Mouse (Mus musculus): ENCODE data around the gene Pik3r5. TPM values are rescaled to one million over a fixed set of nuclear protein-coding genes. Genes with fewer than 3 reads are reported as not detected.
A peak's percentile ranks its signal among the peaks of the same experiment; 100 is the strongest.

Gene Pik3r5
- polyA plus RNA-seq, 1 experiment from 2014 or later, result 0.61 TPM

- Histone ChIP-seq H3K4me2 (replicated peaks) (no peak overlapping the region), H3K27ac (no peak overlapping the region), H3K27me3 (no peaks in the 10 kb centered on the region), H3K4me1 (no peaks in the 10 kb centered on the region), H3K4me3 (no peak overlapping the region), H3K9me3 (no peaks in the 10 kb centered on the region), H3K9ac (no peak overlapping the region), H3K36me3 (no peaks in the 10 kb centered on the region)
- no peak for ATAC-seq (ENCODE audit: low FRiP score, low read depth)
- 67% methylated on average over 6 of the region's 6 CpGs for WGBS
Observed at GRCm38 (mm10) chr11:68497081-68497480, 65.2 kb downstream of the Pik3r5 start.

GRCm38 (mm10) chr11:68498517-68498916, 66.6 kb downstream of the Pik3r5 start:
- Histone ChIP-seq H3K27ac (no peak overlapping the region), H3K4me1 (no peaks in the 10 kb centered on the region), H3K9me3 (no peaks in the 10 kb centered on the region), H3K36me3 (no peaks in the 10 kb centered on the region), H3K9ac (no peak overlapping the region), H3K4me3 (no peak overlapping the region), H3K27me3 (no peaks in the 10 kb centered on the region), H3K4me2 (replicated peaks) (no peak overlapping the region)
- no peak for ATAC-seq (ENCODE audit: low FRiP score, low read depth)
- 84% methylated on average over 11 of the region's 11 CpGs for WGBS

GRCm38 (mm10) chr11:68498999-68499699, 67.2 kb downstream of the Pik3r5 start:
- no peak overlapping the region for H3K27ac ChIP-seq
- no peaks in the 10 kb centered on the region for H3K4me1 ChIP-seq
- no peak overlapping the region for H3K4me2 ChIP-seq (replicated peaks)
- H3K27me3 ChIP-seq, result no peaks in the 10 kb centered on the region
- 61% methylated on average over 8 of the region's 8 CpGs for WGBS
- no peak for ATAC-seq (ENCODE audit: low FRiP score, low read depth)
- H3K36me3 ChIP-seq, result no peaks in the 10 kb centered on the region
- H3K4me3 ChIP-seq, result no peak overlapping the region
- H3K9ac ChIP-seq, result no peak overlapping the region
- no peaks in the 10 kb centered on the region for H3K9me3 ChIP-seq

GRCm38 (mm10) chr11:68500949-68501350, 69.0 kb downstream of the Pik3r5 start:
- H3K27me3 ChIP-seq, result no peaks in the 10 kb centered on the region
- H3K9ac ChIP-seq, result no peak overlapping the region
- ATAC-seq (ENCODE audit: low FRiP score, low read depth), result no peak
- H3K4me3 ChIP-seq, result no peak overlapping the region
- no peaks in the 10 kb centered on the region for H3K36me3 ChIP-seq
- WGBS, result 65% methylated on average over 14 of the region's 14 CpGs
- H3K4me2 ChIP-seq (replicated peaks), result no peak overlapping the region
- H3K9me3 ChIP-seq, result no peaks in the 10 kb centered on the region
- no peaks in the 10 kb centered on the region for H3K4me1 ChIP-seq
- H3K27ac ChIP-seq, result no peak overlapping the region

- Histone ChIP-seq H3K4me3 (no peak overlapping the region), H3K27me3 (no peaks in the 10 kb centered on the region), H3K27ac (no peak overlapping the region), H3K36me3 (no peaks in the 10 kb centered on the region), H3K4me1 (no peaks in the 10 kb centered on the region), H3K4me2 (replicated peaks) (no peak overlapping the region), H3K9me3 (no peaks in the 10 kb centered on the region), H3K9ac (no peak overlapping the region)
- ATAC-seq (ENCODE audit: low FRiP score, low read depth), result no peak
- 71% methylated on average over 2 of the region's 2 CpGs for WGBS
Observed at GRCm38 (mm10) chr11:68502408-68502807, 70.5 kb downstream of the Pik3r5 start.

GRCm38 (mm10) chr11:68502902-68503629, 71.1 kb downstream of the Pik3r5 start, which contains the start of gene Pik3r6:
Gene Pik3r6 (plus strand): TSS chr11:68503019.
- 79% methylated on average over 8 of the region's 8 CpGs for WGBS
- Histone ChIP-seq H3K9ac (no peak within 1 kb of the TSS), H3K9me3 (no peaks in the 10 kb centered on the region), H3K4me2 (replicated peaks) (peak within 1 kb of the TSS; percentile 12; the same call in 1 of the 2 replicates), H3K27me3 (no peaks in the 10 kb centered on the region), H3K4me3 (peak within 1 kb of the TSS; percentile 10; the same call in 1 of the 2 replicates), H3K27ac (no peak within 1 kb of the TSS), H3K4me1 (no peaks in the 10 kb centered on the region), H3K36me3 (no peaks in the 10 kb centered on the region)
- no peak for ATAC-seq (ENCODE audit: low FRiP score, low read depth)

- Histone ChIP-seq H3K27me3 (no peaks in the 10 kb centered on the region), H3K36me3 (no peaks in the 10 kb centered on the region), H3K4me2 (replicated peaks) (no peak overlapping the region), H3K4me1 (no peaks in the 10 kb centered on the region), H3K27ac (no peak overlapping the region), H3K4me3 (no peak overlapping the region), H3K9me3 (no peaks in the 10 kb centered on the region), H3K9ac (no peak overlapping the region)
- ATAC-seq (ENCODE audit: low FRiP score, low read depth), result no peak
- WGBS, result 82% methylated on average over 11 of the region's 11 CpGs
Observed at GRCm38 (mm10) chr11:68504913-68505312, 73.0 kb downstream of the Pik3r5 start.

- H3K9me3 ChIP-seq, result no peaks in the 10 kb centered on the region
- WGBS, result 85% methylated on average over 7 of the region's 7 CpGs
- H3K27ac ChIP-seq, result no peak overlapping the region
Observed at GRCm38 (mm10) chr11:68507246-68507645, 75.3 kb downstream of the Pik3r5 start.

GRCm38 (mm10) chr11:68508619-68509018, 76.7 kb downstream of the Pik3r5 start:
- no peak overlapping the region for H3K9ac ChIP-seq
- ATAC-seq (ENCODE audit: low FRiP score, low read depth), result no peak
- H3K27ac ChIP-seq, result no peak overlapping the region
- H3K4me1 ChIP-seq, result no peaks in the 10 kb centered on the region
- H3K4me3 ChIP-seq, result no peak overlapping the region
- no peaks in the 10 kb centered on the region for H3K9me3 ChIP-seq
- H3K27me3 ChIP-seq, result no peaks in the 10 kb centered on the region
- WGBS, result 59% methylated on average over 5 of the region's 5 CpGs
- no peaks in the 10 kb centered on the region for H3K36me3 ChIP-seq
- no peak overlapping the region for H3K4me2 ChIP-seq (replicated peaks)

More at GRCm38 (mm10) chr11:68507246-68507645, 75.3 kb downstream of the Pik3r5 start:
- Histone ChIP-seq H3K4me2 (replicated peaks) (no peak overlapping the region), H3K27me3 (no peaks in the 10 kb centered on the region), H3K36me3 (no peaks in the 10 kb centered on the region), H3K4me3 (no peak overlapping the region), H3K4me1 (no peaks in the 10 kb centered on the region), H3K9ac (no peak overlapping the region)
- ATAC-seq (ENCODE audit: low FRiP score, low read depth), result no peak

- no peak overlapping the region for H3K4me2 ChIP-seq (replicated peaks)
- 55% methylated on average over 2 of the region's 2 CpGs for WGBS
- no peaks in the 10 kb centered on the region for H3K4me1 ChIP-seq
- H3K27ac ChIP-seq, result no peak overlapping the region
- no peaks in the 10 kb centered on the region for H3K27me3 ChIP-seq
- H3K9me3 ChIP-seq, result no peaks in the 10 kb centered on the region
- H3K9ac ChIP-seq, result no peak overlapping the region
- no peaks in the 10 kb centered on the region for H3K36me3 ChIP-seq
- ATAC-seq (ENCODE audit: low FRiP score, low read depth), result no peak
- no peak overlapping the region for H3K4me3 ChIP-seq
Observed at GRCm38 (mm10) chr11:68509194-68509593, 77.3 kb downstream of the Pik3r5 start.

- Histone ChIP-seq H3K9ac (no peak overlapping the region), H3K27me3 (no peaks in the 10 kb centered on the region), H3K4me2 (replicated peaks) (no peak overlapping the region), H3K9me3 (peaks cover under 1% of the 10 kb centered on the region; the same call in 1 of the 2 replicates), H3K36me3 (no peaks in the 10 kb centered on the region), H3K4me3 (no peak overlapping the region), H3K4me1 (no peaks in the 10 kb centered on the region), H3K27ac (no peak overlapping the region; the same call in 1 of the 2 replicates)
- ATAC-seq (ENCODE audit: low FRiP score, low read depth), result no peak
- 37% methylated on average over 3 of the region's 3 CpGs for WGBS
Observed at GRCm38 (mm10) chr11:68513969-68514368, 82.0 kb downstream of the Pik3r5 start.

GRCm38 (mm10) chr11:68519362-68519761, 87.4 kb downstream of the Pik3r5 start:
- Histone ChIP-seq H3K27me3 (no peaks in the 10 kb centered on the region), H3K4me2 (replicated peaks) (no peak overlapping the region), H3K4me3 (no peak overlapping the region), H3K36me3 (no peaks in the 10 kb centered on the region), H3K4me1 (no peaks in the 10 kb centered on the region), H3K9me3 (peaks cover 5% of the 10 kb centered on the region; the same call in 1 of the 2 replicates), H3K27ac (no peak overlapping the region), H3K9ac (no peak overlapping the region)
- ATAC-seq (ENCODE audit: low FRiP score, low read depth), result no peak
- 89% methylated on average over 4 of the region's 4 CpGs for WGBS
